Mouse (Mus musculus): ENCODE measurements at regions not wholly inside any gene's neighbourhood (a gene's known extent, or its start where the extent isn't known, plus 50 kb on each side); places are given as distances from the start of the nearest gene placed in this dataset.

DNA sequence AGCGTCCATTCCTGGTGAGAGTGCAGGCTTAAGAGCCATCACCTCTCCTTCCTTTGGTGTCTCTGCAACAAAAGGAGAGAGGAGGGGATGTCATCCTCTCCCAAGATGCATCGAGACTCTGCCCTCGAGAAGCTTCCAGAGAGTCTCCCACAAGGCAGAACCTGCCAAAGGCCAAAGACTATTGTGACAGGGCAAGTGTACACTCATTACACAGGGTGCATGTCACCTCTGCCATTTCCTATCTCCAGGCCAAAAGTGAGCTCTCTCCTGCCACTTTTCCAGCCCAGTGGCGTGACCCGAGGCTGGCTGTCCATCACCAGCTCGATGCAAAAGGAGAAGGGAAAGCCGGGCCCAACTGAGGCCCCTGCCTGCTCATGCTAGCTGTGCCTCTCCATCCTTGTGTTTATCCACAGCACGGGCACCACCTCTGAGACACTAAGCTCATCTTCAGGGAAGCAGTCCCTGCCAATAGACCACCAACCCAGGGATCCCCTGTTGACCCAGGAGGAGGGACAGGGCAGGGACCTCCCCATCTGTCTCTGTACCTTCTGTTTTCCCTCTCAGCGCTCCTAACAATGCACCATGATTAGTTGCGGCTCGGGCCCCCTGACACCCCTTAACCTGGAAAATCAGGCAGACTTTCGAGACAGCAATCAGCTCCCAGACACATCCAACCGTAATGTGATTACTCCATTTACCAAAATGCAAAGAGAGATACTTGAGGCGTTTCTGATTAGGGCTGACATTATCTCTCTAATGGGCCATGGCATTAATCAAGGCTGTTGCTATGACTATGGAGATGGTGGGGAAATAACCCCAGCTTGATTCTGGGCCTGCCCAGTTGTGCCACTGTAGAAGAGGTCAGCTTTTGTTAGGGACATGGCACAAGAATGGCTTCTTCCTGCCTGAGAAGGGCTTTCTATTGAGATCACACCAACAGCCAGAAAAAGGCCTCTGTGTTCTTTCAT lies 106.5 kb upstream of the Rad23b start:
- TF ChIP-seq CTCF (IDR thresholded peaks at IDR 0.05; ENCODE audit: low read depth, low read length) (no peak), EP300 (IDR thresholded peaks at IDR 0.05; ENCODE audit: insufficient read depth, low read depth, low read length) (no peak)

Measured in ES-Bruce4 (cell line).